Mouse (Mus musculus): ENCODE data around the gene Myo5a.

Gene Myo5a

GRCm38 (mm10) chr9:75253766-75254165 lies 183.0 kb downstream of the Myo5a start:
- DNase-seq, result no peak

DNA sequence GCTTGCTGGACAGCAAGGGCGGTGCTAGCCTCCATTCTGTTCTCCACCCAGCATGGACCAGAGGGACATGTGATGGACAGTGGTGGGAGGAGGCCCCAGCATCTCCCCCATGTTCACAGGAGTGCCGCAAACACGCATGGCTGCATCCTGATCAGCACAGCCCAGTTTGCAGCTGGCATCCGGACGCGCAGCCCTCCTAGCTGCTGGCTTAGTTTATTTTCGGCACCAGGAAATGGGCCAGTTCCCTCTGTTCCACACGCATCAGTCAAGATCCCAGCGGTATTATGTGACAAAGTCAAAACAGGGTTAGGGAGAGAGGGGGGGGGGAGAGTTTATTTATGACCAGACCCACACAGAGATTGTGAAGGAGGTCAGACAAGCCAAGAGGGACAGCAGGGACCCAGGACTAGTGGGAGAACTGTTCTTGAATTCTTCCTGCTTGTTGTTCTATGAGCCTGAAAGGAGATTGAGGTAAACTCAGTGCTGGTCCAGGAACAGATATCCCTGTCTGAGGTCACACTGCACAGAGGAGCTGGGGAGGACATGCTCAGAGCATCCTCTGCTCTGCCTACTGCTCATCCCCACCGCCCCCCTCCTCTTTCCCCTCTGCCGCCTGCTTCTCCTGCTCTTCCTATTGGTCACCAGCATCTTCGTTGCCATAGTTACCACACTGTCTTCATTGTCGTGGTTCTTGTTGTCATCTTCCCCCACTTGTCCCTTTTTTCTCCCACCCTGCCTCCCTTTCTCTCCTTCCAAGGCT lies 183.6 kb downstream of the Myo5a start:
- peak in 1 of 2 experiments; percentile 67 for DNase-seq

GRCm38 (mm10) chr9:75255820-75256545 lies 185.2 kb downstream of the Myo5a start:
- no peak for DNase-seq

- DNase-seq, result no peak
Measured at GRCm38 (mm10) chr9:75258792-75259191, 188.0 kb downstream of the Myo5a start.

DNA sequence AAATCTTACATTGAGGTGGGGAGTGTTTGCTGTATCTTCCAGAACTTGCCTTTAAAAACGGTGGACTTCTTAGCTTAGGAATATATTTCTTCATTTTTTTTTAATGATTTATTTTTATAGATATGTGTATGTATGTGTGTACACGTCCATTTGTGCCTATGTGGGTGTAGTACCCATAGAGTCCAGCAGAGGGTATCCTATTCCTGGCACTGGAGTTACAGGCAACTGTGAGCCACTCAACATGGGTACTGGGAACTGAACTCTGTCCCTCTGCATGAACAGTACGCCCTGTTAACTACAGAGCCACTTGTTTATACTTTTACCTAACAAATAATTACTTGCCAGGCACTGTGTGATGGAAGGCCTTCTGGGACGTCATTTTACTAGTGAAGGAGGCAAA lies 188.8 kb downstream of the Myo5a start:
- no peak for DNase-seq

GRCm38 (mm10) chr9:75261332-75261872 lies 190.6 kb downstream of the Myo5a start:
- DNase-seq, result no peak

DNA sequence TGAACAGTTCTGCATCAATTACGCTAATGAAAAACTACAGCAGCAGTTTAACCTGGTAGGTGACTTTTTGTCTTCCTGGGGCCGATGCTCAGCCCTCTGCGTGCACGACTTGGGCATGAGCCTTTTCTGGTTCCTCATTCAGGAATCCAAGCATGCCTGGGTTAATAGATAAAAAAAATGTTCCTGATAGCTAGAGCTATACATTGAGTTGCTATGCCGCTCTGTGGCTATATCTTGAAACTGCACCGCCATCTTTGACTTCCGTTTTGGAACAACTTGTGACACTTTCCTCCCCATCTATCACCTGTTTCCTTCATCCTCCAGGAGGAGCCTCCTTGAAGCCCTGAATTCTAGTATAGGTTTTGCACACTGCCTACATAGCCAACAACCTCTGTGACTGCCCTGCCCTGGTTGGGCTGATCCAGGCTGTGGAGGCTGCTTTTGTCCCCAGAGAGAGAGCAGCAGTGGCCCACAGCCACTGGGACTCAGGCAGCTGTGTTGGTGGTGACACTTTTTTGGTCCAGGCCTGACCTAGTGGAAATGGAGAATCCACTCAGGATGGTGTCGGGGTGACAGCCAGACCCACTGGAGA lies 191.5 kb downstream of the Myo5a start:
- no peak for DNase-seq

DNA sequence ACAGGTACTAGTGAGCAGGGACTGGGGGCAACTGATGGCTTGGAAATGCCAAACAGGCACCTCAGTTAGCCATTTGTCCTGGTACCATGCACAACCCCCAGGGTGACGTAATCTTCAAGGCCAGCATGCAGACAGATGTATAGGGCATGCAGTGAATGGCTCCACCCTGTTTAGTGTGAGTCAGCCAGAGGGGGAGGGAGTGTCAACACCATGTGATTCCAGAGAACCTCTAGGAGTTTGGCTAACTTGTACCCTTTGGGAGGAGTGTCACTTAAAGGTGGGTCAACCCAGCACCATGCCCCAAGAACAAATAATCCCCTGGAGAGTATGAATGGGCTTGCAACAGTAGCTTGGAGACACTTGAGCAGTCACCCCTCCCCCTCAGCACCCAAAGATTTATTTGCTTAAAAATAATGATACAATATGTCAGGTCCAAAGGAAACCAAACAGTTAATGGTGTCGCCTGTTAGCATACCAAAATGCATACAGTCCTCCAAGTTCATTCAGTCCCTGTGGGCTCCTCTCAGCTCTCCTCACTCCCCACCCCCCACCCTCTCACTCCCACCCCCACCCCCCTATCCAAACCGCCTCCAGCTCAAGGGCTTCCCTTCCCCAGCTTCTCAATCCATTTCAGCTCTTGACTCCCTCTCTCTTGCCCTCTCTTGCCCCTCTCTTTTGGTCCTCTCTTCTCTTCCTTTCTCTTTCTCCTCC lies 193.3 kb downstream of the Myo5a start:
- no peak for DNase-seq

DNA sequence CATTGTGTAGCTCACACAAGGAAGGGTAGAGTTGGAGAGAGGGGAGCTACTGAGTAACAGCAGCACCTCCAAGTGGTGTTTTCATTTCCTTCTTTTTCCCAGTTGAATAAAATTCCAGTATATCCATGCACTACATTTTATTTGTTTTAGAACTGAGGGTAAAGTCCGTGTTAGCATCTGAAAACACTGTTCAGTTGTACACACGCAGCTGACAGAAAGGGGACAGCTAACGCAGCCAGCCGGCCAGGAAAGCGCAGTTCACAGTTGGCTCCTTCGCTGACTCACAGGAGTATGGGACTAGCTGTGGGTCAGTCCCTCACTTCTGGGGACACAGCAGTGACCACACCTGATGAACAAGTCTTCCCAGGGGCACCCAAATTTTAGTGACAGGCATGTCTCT lies 196.3 kb downstream of the Myo5a start:
- no peak for DNase-seq

DNA sequence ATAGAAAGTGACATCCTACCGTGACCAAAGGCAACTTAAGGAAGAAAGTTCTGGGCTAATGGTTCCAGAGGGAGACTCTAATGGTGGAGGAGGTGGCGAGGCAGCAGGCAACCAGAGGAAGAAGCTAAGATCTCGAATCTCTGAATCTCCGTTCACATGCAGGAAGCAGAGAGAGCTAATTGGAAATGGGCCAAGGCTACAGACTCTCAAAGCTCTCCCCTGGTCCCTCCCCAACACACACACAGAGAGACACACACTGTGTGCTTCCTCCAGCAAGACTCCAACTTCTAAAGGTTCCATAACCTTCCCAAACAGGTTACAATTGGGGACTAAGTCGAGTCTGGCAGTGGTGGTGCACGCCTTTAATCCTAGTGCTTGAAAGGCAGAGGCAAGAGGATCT lies 199.6 kb downstream of the Myo5a start:
- no peak for DNase-seq

DNA sequence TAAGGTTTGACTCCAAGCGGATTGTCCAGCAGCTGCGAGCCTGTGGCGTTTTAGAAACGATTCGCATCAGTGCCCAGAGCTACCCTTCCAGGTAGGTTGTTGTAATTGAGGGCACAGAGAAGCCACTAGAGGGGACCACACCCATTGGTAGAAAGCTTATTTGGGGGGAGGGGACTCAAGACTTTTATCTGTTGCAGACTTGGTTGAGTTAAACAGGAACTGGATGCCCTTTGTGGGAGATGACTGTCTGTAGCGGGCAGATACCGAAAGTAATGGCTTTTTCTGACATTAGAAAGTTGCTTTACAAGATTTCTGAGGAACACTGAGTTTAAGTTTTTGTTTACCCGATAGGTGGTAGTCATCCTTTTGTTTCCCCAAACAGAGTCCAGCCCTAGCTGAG lies 200.7 kb downstream of the Myo5a start:
- no peak for DNase-seq
